Mouse (Mus musculus) liver, embryonic 12.5 days (tissue): ENCODE measurements around the gene Foxd1. TPM values are rescaled to one million over a fixed set of nuclear protein-coding genes. Genes with fewer than 3 reads are reported as not detected.

ENCODE experiments used
- ATAC-seq: fragments of 200-750 bp; cut with Nextera tagmentation; 2 replicates; pipeline ENCODE4 v1.8.0; 2017; ENCODE audit warnings: moderate number of reproducible peaks, mild to moderate bottlenecking, moderate library complexity
- H3K27ac ChIP-seq: fragments of 300-500 bp; sonication (generic); 2 replicates; pipeline ENCODE4 v1.5.1; 2016; ENCODE audit warnings: mild to moderate bottlenecking
- H3K27me3 ChIP-seq: fragments of 300-500 bp; sonication (generic); replicated peaks from 2 replicates; pipeline ENCODE4 v1.6.1; 2016; ENCODE audit warnings: mild to moderate bottlenecking, moderate library complexity
- H3K36me3 ChIP-seq: fragments of 300-500 bp; sonication (generic); 2 replicates; pipeline ENCODE4 v1.6.1; 2016; ENCODE audit warnings: mild to moderate bottlenecking, moderate library complexity
- H3K4me1 ChIP-seq: fragments of 300-500 bp; sonication (generic); 2 replicates; pipeline ENCODE4 v1.6.1; 2016
- H3K4me2 ChIP-seq: fragments of 300-500 bp; sonication (generic); 2 replicates; pipeline ENCODE4 v1.6.1; 2016; ENCODE audit warnings: mild to moderate bottlenecking, moderate library complexity
- H3K4me3 ChIP-seq: fragments of 300-500 bp; sonication (generic); 2 replicates; pipeline ENCODE4 v1.5.1; 2016; ENCODE audit warnings: mild to moderate bottlenecking, moderate library complexity
- H3K9ac ChIP-seq: fragments of 300-500 bp; sonication (generic); 2 replicates; pipeline ENCODE4 v1.6.1; 2016; ENCODE audit warnings: mild to moderate bottlenecking, moderate library complexity
- H3K9me3 ChIP-seq: fragments of 300-500 bp; sonication (generic); replicated peaks from 2 replicates; pipeline ENCODE4 v1.6.1; 2016; ENCODE audit warnings: mild to moderate bottlenecking, moderate library complexity
- WGBS: fragments of 180-500 bp; shearing (Covaris S2); methylation state at CpG from one replicate; pipeline ENCODE4 v1.1.7; 2016; ENCODE audit not compliant: insufficient replicate concordance; 5-methylcytosine and 5-hydroxymethylcytosine counted together
- polyA plus RNA-seq: library from polyadenylated mRNA; unstranded; fragments of >200 nt; fragmentation: Nextera tagmentation; extraction: Ambion mirVana; gene quantifications from 2 replicates; pipeline ENCODE4 v1.2.1, GENCODE M21; 2016

Gene Foxd1
- polyA plus RNA-seq, 1 experiment from 2014 or later, result not detected

DNA sequence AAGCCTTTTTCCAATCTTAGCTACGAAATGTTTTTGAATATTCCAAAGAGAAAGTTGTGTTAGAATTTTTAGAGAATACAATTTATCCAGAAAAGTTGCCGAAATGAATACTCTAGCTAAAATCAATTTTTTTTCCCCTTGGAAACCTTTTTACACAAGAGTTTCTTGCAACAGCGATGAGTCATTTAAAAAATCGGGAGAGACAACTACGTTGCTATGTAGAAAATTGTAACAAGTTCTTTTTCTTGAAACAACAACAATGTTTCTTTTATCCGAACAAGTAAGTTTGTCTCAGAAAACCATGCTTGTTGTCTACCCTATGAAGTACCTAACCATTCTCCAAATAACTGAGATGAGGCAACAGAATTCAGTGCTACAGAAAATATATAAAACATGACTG is 36.1 kb upstream of the Foxd1 start:
- H3K4me1 ChIP-seq, result peaks cover 24% of the 10 kb centered on the region
- 77% methylated on average over 6 of the region's 6 CpGs for WGBS
- peak overlapping the region; percentile 81 for H3K4me2 ChIP-seq
- peaks cover 21% of the 10 kb centered on the region for H3K36me3 ChIP-seq
- ATAC-seq, result no peak
- no peaks in the 10 kb centered on the region for H3K9me3 ChIP-seq
- H3K27ac ChIP-seq, result no peak overlapping the region
- H3K9ac ChIP-seq, result no peak overlapping the region
- H3K27me3 ChIP-seq, result no peaks in the 10 kb centered on the region
- H3K4me3 ChIP-seq, result peak overlapping the region; percentile 100

DNA sequence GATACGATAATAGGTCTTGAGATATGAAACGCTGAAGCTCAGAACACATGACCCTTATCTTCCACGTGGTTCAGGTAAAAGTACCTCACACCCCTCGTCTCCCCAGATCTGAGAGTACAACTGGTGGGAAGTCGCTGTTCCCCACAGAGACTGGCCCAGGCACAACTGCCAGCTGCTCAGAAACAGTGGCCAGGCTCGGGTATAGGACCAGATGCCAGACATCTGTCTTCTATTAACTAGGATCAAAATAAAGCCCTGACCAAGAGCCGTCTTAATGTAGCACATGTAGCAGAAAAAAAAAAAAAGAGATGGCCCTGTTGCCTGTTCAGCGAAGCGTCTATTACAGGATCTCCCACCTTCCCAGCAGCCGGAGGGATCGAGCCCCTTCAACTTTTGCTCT is 29.0 kb upstream of the Foxd1 start:
- no peaks in the 10 kb centered on the region for H3K9me3 ChIP-seq
- H3K27me3 ChIP-seq, result no peaks in the 10 kb centered on the region
- H3K9ac ChIP-seq, result no peak overlapping the region
- H3K4me3 ChIP-seq, result no peak overlapping the region
- WGBS, result 78% methylated on average over 11 of the region's 11 CpGs
- H3K36me3 ChIP-seq, result no peaks in the 10 kb centered on the region
- H3K27ac ChIP-seq, result no peak overlapping the region
- ATAC-seq, result no peak
- H3K4me2 ChIP-seq, result no peak overlapping the region
- H3K4me1 ChIP-seq, result no peaks in the 10 kb centered on the region

DNA sequence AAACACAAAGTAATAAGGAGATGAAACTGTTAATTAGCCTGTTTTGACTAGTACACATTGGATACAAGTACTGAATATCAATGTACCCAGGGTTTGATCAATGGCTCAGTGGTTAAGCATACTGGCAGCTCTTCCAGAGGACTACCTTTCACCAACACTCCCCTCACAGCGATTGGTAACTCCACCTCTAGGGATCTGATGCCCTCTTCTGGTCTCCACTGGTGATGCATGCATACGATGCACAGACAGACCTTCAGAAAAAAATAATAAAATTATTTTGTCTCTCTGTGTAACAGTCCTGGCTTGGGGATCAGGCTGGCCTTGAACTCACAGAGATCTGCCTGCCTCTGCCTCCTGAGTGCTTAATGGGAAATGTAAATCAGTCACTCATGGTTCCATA is 21.9 kb upstream of the Foxd1 start:
- H3K9me3 ChIP-seq, result no peaks in the 10 kb centered on the region
- H3K4me3 ChIP-seq, result no peak overlapping the region
- H3K9ac ChIP-seq, result no peak overlapping the region
- no peak overlapping the region for H3K4me2 ChIP-seq
- no peaks in the 10 kb centered on the region for H3K36me3 ChIP-seq
- H3K27me3 ChIP-seq, result peaks cover 11% of the 10 kb centered on the region
- H3K27ac ChIP-seq, result no peak overlapping the region
- no peaks in the 10 kb centered on the region for H3K4me1 ChIP-seq
- 42% methylated on average over 2 of the region's 2 CpGs for whole genome bisulfite sequencing
- no peak for ATAC-seq

DNA sequence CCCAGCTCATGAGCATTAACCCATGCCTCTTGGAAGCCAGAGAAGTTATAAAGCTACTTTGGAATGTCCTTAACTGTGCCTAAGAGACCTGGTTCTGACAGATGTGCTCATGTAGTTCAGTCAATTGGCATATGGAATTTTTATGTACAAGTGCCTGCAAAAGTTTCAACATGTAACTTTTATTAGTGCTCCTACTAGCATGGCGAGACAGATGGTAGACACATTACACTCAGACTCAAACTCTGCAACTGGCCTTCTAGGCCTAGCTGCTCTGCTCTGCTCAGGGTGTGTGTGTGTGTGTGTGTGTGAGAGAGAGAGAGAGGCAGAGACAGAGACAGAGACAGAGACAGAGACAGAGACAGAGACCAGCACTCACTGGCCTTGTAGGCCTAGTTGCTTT is 17.8 kb upstream of the Foxd1 start:
- WGBS, result 67% methylated on average over 1 of the region's 1 CpGs
- no peaks in the 10 kb centered on the region for H3K4me1 ChIP-seq

DNA sequence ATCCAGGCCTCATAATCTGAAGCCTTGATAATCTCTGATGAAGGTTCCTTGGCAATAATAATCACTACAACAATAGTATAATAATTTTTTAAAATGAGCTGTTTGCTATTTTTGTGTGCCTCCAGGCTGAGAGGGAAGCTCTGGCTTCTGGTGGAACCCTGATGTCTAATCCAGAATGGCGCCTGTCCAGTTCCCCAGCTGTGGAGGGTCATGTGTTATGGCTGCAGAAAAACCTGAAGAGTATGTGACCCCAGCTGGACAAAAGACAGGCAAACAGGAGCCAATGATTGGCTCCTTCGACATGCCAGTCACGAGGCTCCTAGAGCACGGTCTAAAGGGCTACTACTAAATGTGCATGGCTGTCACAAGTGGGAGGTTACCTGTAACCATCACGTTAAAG is 13.5 kb upstream of the Foxd1 start:
- Histone ChIP-seq H3K27me3 (peaks cover 22% of the 10 kb centered on the region; the same call in 1 of the 2 replicates), H3K9ac (no peak overlapping the region), H3K4me1 (no peaks in the 10 kb centered on the region), H3K4me2 (no peak overlapping the region), H3K4me3 (no peak overlapping the region), H3K27ac (no peak overlapping the region), H3K36me3 (no peaks in the 10 kb centered on the region), H3K9me3 (no peaks in the 10 kb centered on the region)
- 64% methylated on average over 5 of the region's 5 CpGs for WGBS
- no peak for ATAC-seq

More for the DNA sequence above, 17.8 kb upstream of the Foxd1 start:
- Histone ChIP-seq H3K9me3 (no peaks in the 10 kb centered on the region), H3K9ac (no peak overlapping the region), H3K27me3 (peaks cover 23% of the 10 kb centered on the region), H3K4me3 (no peak overlapping the region), H3K36me3 (no peaks in the 10 kb centered on the region), H3K4me2 (no peak overlapping the region), H3K27ac (no peak overlapping the region)
- no peak for ATAC-seq

DNA sequence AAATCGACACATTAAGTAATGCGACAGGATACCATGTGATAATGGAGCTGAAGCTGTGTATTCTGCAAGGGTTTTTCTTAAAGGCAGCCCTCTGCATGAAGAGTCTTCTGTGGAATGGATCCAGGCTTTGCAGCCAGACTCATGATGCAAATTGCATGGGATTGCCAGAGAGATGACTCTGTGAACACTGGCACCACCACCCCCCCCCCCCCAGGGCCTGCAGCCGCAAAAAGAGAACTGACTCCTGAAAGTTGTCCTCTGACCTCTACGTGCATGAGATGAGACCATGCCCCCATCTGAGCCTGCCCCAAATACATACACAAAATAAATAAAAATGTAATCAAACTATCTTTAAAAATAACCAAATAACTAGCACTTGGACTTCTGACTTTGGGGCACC is 4.6 kb upstream of the Foxd1 start:
- Histone ChIP-seq H3K9ac (no peak overlapping the region), H3K4me2 (no peak overlapping the region), H3K36me3 (no peaks in the 10 kb centered on the region), H3K4me3 (no peak overlapping the region), H3K27me3 (peaks cover 74% of the 10 kb centered on the region), H3K4me1 (peaks cover 9% of the 10 kb centered on the region), H3K9me3 (no peaks in the 10 kb centered on the region), H3K27ac (no peak overlapping the region)
- ATAC-seq, result no peak
- WGBS, result 61% methylated on average over 4 of the region's 4 CpGs

DNA sequence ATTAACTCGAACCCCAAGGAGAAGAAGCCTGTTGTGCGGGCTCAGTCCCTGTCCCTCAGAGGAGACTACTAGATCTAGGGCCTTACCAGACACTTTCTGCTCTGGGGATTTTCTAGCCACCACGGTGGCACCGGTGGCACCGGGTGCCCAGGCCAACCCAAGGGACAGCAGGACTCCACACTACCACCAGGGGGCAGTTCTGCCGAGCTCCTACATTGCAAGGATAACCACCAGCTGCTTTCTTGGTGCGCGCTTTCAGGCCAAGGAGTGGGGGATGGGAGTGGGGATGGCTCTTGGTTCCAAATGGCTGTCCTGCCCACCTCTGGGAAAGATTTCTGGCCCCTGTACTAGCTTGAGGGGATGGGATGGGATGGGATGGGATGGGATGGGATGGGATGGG is 2.5 kb upstream of the Foxd1 start:
- Histone ChIP-seq H3K4me2 (no peak overlapping the region), H3K27ac (no peak overlapping the region), H3K9ac (no peak overlapping the region), H3K4me3 (no peak overlapping the region), H3K36me3 (no peaks in the 10 kb centered on the region), H3K27me3 (peaks cover 81% of the 10 kb centered on the region), H3K9me3 (no peaks in the 10 kb centered on the region), H3K4me1 (peaks cover 21% of the 10 kb centered on the region)
- 6% methylated on average over 8 of the region's 8 CpGs for WGBS
- no peak for ATAC-seq

DNA sequence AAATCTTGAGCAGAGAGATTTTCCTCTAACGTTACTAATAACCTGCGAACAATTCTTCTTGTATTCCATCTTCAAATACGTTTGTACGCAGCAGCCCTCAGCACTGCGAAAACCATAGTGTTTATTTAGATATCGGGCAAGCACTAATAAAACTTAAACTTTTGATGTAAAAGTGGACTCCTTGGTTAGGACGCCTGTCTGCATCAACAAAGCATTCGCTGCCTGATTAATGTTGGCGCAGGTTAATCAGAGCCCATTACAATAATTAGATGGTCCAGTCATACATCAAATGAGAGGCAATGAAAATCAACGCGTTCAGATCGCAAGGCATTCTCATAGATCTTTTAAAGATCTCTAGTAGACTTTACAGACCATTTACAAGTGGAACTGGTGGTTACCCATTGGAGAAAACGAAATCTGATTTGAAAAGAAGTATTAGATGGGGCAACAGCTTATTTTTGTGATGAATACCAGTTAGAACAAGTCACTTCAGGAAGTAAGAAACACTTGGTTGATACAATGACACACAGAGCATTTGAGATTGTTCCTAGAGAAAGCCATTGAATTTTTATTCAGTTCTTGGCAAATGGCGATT is 1.6 kb upstream of the Foxd1 start:
- no peak overlapping the region for H3K27ac ChIP-seq
- no peaks in the 10 kb centered on the region for H3K9me3 ChIP-seq
- H3K27me3 ChIP-seq, result peaks cover 86% of the 10 kb centered on the region
- no peak for ATAC-seq
- no peak overlapping the region for H3K9ac ChIP-seq
- WGBS, result 15% methylated on average over 14 of the region's 14 CpGs
- H3K4me2 ChIP-seq, result no peak overlapping the region
- H3K36me3 ChIP-seq, result no peaks in the 10 kb centered on the region
- no peak overlapping the region for H3K4me3 ChIP-seq
- peaks cover 21% of the 10 kb centered on the region for H3K4me1 ChIP-seq

DNA sequence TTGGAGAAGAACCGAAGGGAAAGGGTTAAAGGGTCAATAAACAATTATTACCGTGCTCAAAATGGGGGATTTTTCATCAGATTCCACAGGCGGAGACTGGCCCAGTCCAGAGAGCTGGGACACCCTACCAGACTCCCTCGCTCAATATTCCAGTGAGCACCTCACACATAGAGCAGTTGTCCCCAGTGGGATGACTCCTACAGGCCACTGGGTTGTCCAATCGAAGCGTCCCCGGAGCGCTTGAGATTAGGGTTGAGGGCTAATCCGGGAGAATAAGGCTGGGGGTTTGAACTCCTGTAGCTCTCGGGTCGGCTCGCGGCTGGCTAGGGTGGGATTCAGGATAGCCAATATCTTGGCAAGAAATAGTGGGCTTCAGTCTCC is 343 bp upstream of the Foxd1 start:
- H3K27me3 ChIP-seq, result peaks cover 95% of the 10 kb centered on the region
- no peak overlapping the region for H3K27ac ChIP-seq
- no peaks in the 10 kb centered on the region for H3K36me3 ChIP-seq
- no peak overlapping the region for H3K9ac ChIP-seq
- H3K9me3 ChIP-seq, result no peaks in the 10 kb centered on the region
- peaks cover 21% of the 10 kb centered on the region for H3K4me1 ChIP-seq
- ATAC-seq, result no peak
- under 1% methylated on average over 13 of the region's 13 CpGs for WGBS
- peak overlapping the region; percentile 46 for H3K4me3 ChIP-seq
- peak overlapping the region; percentile 67 for H3K4me2 ChIP-seq

DNA sequence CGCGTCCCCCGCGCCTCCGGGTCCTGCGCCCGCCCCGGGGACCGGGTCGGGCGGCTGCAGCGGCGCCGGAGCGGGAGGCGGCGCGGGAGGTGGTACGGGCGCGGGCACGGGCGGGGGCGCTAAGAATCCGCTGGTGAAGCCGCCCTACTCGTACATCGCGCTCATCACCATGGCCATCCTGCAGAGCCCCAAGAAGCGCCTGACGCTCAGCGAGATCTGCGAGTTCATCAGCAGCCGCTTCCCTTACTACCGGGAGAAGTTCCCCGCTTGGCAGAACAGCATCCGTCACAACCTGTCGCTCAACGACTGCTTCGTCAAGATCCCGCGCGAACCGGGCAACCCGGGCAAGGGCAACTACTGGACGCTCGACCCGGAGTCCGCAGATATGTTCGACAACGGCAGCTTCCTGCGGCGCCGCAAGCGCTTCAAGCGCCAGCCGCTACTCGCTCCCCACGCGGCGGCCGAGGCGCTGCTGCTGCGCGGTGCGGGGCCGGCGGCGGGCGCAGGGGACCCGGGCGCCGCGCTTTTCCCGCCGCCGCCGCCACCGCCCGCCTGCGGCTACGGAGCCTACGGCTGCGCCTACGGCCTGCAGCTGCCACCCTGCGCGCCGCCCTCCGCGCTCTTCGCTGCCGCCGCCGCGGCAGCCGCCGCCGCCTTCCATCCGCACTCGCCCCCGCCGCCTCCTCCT is 973 bp downstream of the Foxd1 start:
- H3K4me3 ChIP-seq, result peak overlapping the region; percentile 46
- H3K9ac ChIP-seq, result no peak overlapping the region
- no peak for ATAC-seq
- 3% methylated on average over 93 of the region's 102 CpGs for WGBS
- peak overlapping the region; percentile 67 for H3K4me2 ChIP-seq
- peaks cover 95% of the 10 kb centered on the region for H3K27me3 ChIP-seq
- H3K27ac ChIP-seq, result no peak overlapping the region
- H3K9me3 ChIP-seq, result no peaks in the 10 kb centered on the region
- H3K4me1 ChIP-seq, result peaks cover 21% of the 10 kb centered on the region
- H3K36me3 ChIP-seq, result no peaks in the 10 kb centered on the region

DNA sequence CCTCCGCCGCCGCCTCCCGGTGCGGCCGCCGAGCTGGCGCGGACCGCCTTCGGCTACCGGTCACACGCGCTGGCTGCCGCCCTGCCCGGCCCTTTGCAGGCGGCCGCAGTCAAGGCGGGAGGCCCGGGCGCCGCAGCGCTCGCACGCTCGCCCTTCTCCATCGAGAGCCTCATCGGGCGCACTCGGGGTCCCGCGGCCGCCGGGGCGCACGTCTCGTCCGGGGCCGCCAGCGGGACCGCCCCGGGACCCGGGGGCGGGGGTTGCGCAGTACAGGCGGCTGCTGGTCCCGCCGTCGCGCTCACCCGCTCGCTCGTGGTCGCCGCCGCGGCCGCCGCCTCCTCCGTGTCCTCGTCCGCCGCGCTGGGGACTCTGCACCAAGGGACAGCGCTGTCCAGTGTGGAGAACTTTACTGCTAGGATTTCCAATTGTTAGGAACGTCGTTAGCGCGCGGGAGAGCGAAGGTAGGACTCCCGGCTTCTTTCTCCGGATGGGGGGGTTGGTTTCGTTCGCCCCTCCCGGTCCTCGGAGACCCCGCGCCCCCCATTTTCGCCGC is 1.6 kb downstream of the Foxd1 start:
- Histone ChIP-seq H3K4me2 (peak overlapping the region; percentile 67), H3K4me1 (peaks cover 21% of the 10 kb centered on the region), H3K9ac (no peak overlapping the region), H3K36me3 (no peaks in the 10 kb centered on the region), H3K4me3 (peak overlapping the region; percentile 46), H3K9me3 (no peaks in the 10 kb centered on the region), H3K27me3 (peaks cover 95% of the 10 kb centered on the region), H3K27ac (no peak overlapping the region)
- no peak for ATAC-seq
- 1% methylated on average over 77 of the region's 81 CpGs for WGBS

DNA sequence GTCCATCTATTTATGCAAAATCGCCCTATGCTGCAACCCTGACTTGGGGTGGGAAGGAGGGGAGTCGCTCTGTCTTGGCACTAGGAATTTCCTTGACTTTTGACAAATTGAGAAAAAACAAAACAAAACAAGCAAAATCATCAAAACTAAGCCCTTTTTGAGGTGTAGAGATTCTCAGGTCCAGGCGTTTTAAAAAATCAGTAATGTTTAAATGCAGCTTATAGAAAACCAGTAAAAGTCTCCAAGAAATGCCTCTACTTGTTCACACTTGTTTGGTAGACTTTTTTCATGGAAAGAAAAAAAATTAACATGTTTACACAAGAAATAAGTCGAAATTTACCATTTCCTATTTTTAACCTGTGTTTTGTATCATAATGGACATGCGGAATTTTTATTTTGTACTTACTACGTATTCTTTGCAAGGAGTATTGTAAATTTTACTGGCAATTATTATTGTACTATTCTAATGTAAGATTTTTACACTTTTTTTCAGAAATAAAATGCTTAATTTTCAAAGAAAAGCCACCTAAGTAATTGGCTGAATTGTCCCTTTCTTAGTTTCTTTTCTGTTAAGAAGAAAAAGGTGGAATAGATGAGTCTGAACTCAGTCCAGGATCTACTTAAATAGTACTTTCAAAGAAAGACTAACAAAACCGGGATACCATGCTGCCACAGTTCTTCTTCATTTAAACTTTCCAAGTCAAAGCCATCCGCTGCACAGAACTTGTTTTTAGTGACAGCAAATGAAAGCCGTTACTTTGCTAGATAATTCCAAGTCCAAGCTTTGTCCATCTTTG is 2.3 kb downstream of the Foxd1 start:
- H3K4me3 ChIP-seq, result no peak overlapping the region
- H3K9ac ChIP-seq, result no peak overlapping the region
- no peak for ATAC-seq
- no peak overlapping the region for H3K4me2 ChIP-seq
- H3K9me3 ChIP-seq, result no peaks in the 10 kb centered on the region
- H3K36me3 ChIP-seq, result no peaks in the 10 kb centered on the region
- WGBS, result 6% methylated on average over 9 of the region's 9 CpGs
- no peak overlapping the region for H3K27ac ChIP-seq
- H3K27me3 ChIP-seq, result peaks cover 95% of the 10 kb centered on the region
- H3K4me1 ChIP-seq, result peaks cover 21% of the 10 kb centered on the region
